In genomic region chr6:124375435-124375884, GRCm38 (mm10) we compare ENCODE assay signal across 8 mouse cellular contexts. TPM values are rescaled to one million over a fixed set of nuclear protein-coding genes. Genes with fewer than 3 reads are reported as not detected.
DNase-seq lines count a peak whose midpoint lies in the region.

No protein-coding gene starts in this region.

- peak; percentile 89 for DNase-seq in CD4-positive helper T cell, adult 2 months (ENCODE audit: low read depth, low spot score)
- peak; percentile 19 for DNase-seq in c-Kit-negative CD71-positive TER-119-positive erythroid progenitor cells, embryonic 14.5 days (ENCODE audit: low read depth, low spot score)
- peak; percentile 14 for DNase-seq in kidney, postnatal 14 days
- DNase-seq in natural killer cell, adult 2 months (ENCODE audit: low spot score in 2 of 2), result peak; percentile 83 to 84
- DNase-seq in right cerebral cortex, adult 2 months (ENCODE audit: low spot score in 2 of 2), result no peak
- no peak for DNase-seq in ovary, postnatal 10 days (ENCODE audit: low spot score)
- DNase-seq in embryo, embryonic 10 days (ENCODE audit: low spot score), result no peak
- no peak for DNase-seq in layer of hippocampus, postnatal 36 days

RNA-seq across cellular contexts. Expression of gene Pex5, which starts 39.4 kb away (rescaled TPM):
- total RNA-seq in layer of hippocampus, postnatal 36 days (2021), result 10 to 100 TPM; 60.9 to 64.6 TPM

Comparison
In these comparisons a context has a peak if more than half of its experiments do, and no peak if none do; other contexts are left out.
1. DNase-seq: peak in CD4-positive helper T cell, adult 2 months (single experiment), c-Kit-negative CD71-positive TER-119-positive erythroid progenitor cells, embryonic 14.5 days (single experiment), kidney, postnatal 14 days (single experiment) and natural killer cell, adult 2 months (2 of 2); none in right cerebral cortex, adult 2 months (0 of 2), ovary, postnatal 10 days (single experiment), embryo, embryonic 10 days (single experiment) and layer of hippocampus, postnatal 36 days (0 of 2).